Mouse (Mus musculus) liver, embryonic 13.5 days (tissue): ENCODE measurements around the gene Mapk1. TPM values are rescaled to one million over a fixed set of nuclear protein-coding genes. Genes with fewer than 3 reads are reported as not detected.

Experiments
- ATAC-seq: fragments of 200-750 bp; cut with Nextera tagmentation; 2 replicates; pipeline ENCODE4 v1.8.0; 2017; ENCODE audit warnings: low read depth, mild to moderate bottlenecking, moderate number of reproducible peaks, moderate library complexity
- DNase-seq: peaks from one replicate; pipeline ENCODE4 v3.0.0; 2022
- H3K27ac ChIP-seq: fragments of 300-500 bp; sonication (generic); 2 replicates; pipeline ENCODE4 v1.5.1; 2015; ENCODE audit warnings: moderate library complexity, mild to moderate bottlenecking, inconsistent platforms
- H3K27me3 ChIP-seq: fragments of 300-500 bp; sonication (generic); 2 replicates; pipeline ENCODE4 v1.6.1; 2015; ENCODE audit warnings: mild to moderate bottlenecking, inconsistent platforms
- H3K36me3 ChIP-seq: fragments of 300-500 bp; sonication (generic); 2 replicates; pipeline ENCODE4 v1.6.1; 2015; ENCODE audit warnings: mild to moderate bottlenecking, inconsistent platforms
- H3K4me1 ChIP-seq: fragments of 300-500 bp; sonication (generic); replicated peaks from 2 replicates; pipeline ENCODE4 v1.6.1; 2015; ENCODE audit warnings: inconsistent platforms
- H3K4me2 ChIP-seq: fragments of 300-500 bp; sonication (generic); 2 replicates; pipeline ENCODE4 v1.6.1; 2015; ENCODE audit warnings: inconsistent platforms, mild to moderate bottlenecking, moderate library complexity
- H3K4me3 ChIP-seq: fragments of 300-500 bp; sonication (generic); replicated peaks from 2 replicates; pipeline ENCODE4 v1.5.1; 2015; ENCODE audit warnings: mild to moderate bottlenecking, inconsistent platforms
- H3K9ac ChIP-seq: fragments of 300-500 bp; sonication (generic); 2 replicates; pipeline ENCODE4 v1.6.1; 2015; ENCODE audit warnings: mild to moderate bottlenecking, inconsistent platforms
- H3K9me3 ChIP-seq: fragments of 300-500 bp; sonication (generic); replicated peaks from 2 replicates; pipeline ENCODE4 v1.6.1; 2016; ENCODE audit warnings: inconsistent platforms
- WGBS: fragments of 180-500 bp; shearing (Covaris S2); methylation state at CpG from one replicate; pipeline ENCODE4 v1.1.7; 2015; ENCODE audit not compliant: insufficient replicate concordance; 5-methylcytosine and 5-hydroxymethylcytosine counted together
- polyA plus RNA-seq: library from polyadenylated mRNA; unstranded; fragments of >200 nt; fragmentation: Nextera tagmentation; extraction: Ambion mirVana; gene quantifications from 2 replicates; pipeline ENCODE4 v1.2.1, GENCODE M21; 2015

The Mapk1 gene
- polyA plus RNA-seq, 1 experiment from 2014 or later = 93.7 TPM

- Histone ChIP-seq H3K9ac (no peak overlapping the region), H3K4me1 (no peaks in the 10 kb centered on the region), H3K36me3 (peaks cover 65% of the 10 kb centered on the region), H3K4me2 (no peak overlapping the region), H3K9me3 (no peaks in the 10 kb centered on the region), H3K27ac (no peak overlapping the region), H3K27me3 (no peaks in the 10 kb centered on the region), H3K4me3 (no peak overlapping the region)
- ATAC-seq (no peak), DNase-seq (no peak)
- 74% methylated on average over 3 of the region's 3 CpGs for WGBS
These were observed 103.1 kb downstream of the Mapk1 start for GRCm38 (mm10) chr16:17086241-17086640.

DNA sequence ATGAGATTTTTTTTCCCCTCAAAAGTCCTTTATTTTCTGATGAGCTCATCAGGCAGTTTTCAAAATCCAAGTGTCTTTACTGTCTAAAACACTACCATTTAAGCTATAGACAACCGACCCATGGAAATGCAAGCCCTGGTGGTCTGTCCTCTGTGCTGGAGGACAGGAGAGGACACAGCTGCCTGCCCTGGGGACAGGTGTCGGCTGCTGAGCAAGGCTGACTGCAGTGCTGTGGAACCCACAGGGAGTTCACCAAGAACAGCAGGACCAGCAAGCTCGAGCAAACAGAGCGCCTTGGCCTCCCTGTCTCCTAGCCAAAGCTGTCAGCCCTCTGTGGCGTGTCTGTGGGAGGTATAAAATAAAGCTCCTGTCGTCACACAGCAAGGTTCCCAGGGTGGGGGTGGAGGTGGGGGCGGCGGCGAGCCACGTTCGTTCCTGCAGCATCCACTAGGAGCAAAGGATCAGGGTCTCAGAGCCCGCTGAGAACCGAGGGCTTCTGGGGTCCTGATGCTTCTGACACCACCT is 103.5 kb downstream of the Mapk1 start:
- H3K4me3 ChIP-seq = no peak overlapping the region
- 88% methylated on average over 13 of the region's 13 CpGs for WGBS
- peaks cover 70% of the 10 kb centered on the region for H3K36me3 ChIP-seq
- no peak for DNase-seq
- H3K4me2 ChIP-seq = no peak overlapping the region
- H3K27me3 ChIP-seq = no peaks in the 10 kb centered on the region
- H3K9me3 ChIP-seq = no peaks in the 10 kb centered on the region
- no peak overlapping the region for H3K27ac ChIP-seq
- ATAC-seq = no peak
- H3K4me1 ChIP-seq = no peaks in the 10 kb centered on the region
- no peak overlapping the region for H3K9ac ChIP-seq

- no peak for ATAC-seq
These were observed 105.2 kb downstream of the Mapk1 start for GRCm38 (mm10) chr16:17088346-17088745.

GRCm38 (mm10) chr16:17096938-17097337 is 113.8 kb downstream of the Mapk1 start:
- Histone ChIP-seq H3K27ac (no peak overlapping the region), H3K36me3 (peaks cover 95% of the 10 kb centered on the region), H3K4me3 (no peak overlapping the region), H3K27me3 (no peaks in the 10 kb centered on the region), H3K4me1 (no peaks in the 10 kb centered on the region), H3K9me3 (no peaks in the 10 kb centered on the region), H3K9ac (no peak overlapping the region), H3K4me2 (no peak overlapping the region)
- DNase-seq = no peak
- peak; percentile 8; the same call in 1 of the 2 replicates for ATAC-seq
- 80% methylated on average over 3 of the region's 3 CpGs for WGBS

More at GRCm38 (mm10) chr16:17088346-17088745, 105.2 kb downstream of the Mapk1 start:
- H3K27me3 ChIP-seq = no peaks in the 10 kb centered on the region
- no peak overlapping the region for H3K27ac ChIP-seq
- DNase-seq = no peak
- no peak overlapping the region for H3K9ac ChIP-seq
- H3K9me3 ChIP-seq = no peaks in the 10 kb centered on the region
- WGBS = 84% methylated on average over 3 of the region's 3 CpGs
- H3K4me2 ChIP-seq = no peak overlapping the region
- peaks cover 78% of the 10 kb centered on the region for H3K36me3 ChIP-seq
- no peak overlapping the region for H3K4me3 ChIP-seq
- no peaks in the 10 kb centered on the region for H3K4me1 ChIP-seq

Other genes with a start within 250 kb of the Mapk1 start
- gene Spag6l, start 153.9 kb upstream of the Mapk1 start, polyA plus RNA-seq = 0.28 TPM in 1 of 2 replicates, not detected in the other
- 0.59 and 0.74 TPM in 2 replicates for gene Igll1, start 119.4 kb upstream of the Mapk1 start, polyA plus RNA-seq
- 26.6 and 30.4 TPM in 2 replicates for gene Top3b, start 112.6 kb upstream of the Mapk1 start, polyA plus RNA-seq
- 0.71 and 1.3 TPM in 2 replicates for gene Vpreb1, start 112.5 kb upstream of the Mapk1 start, polyA plus RNA-seq
- 8.2 and 9.9 TPM in 2 replicates for gene Ppm1f, start 86.9 kb upstream of the Mapk1 start, polyA plus RNA-seq
- gene Ypel1, start 86.3 kb downstream of the Mapk1 start, polyA plus RNA-seq = 1.4 and 1.6 TPM in 2 replicates
- 57.4 and 64.3 TPM in 2 replicates for gene Ppil2, start 127.9 kb downstream of the Mapk1 start, polyA plus RNA-seq
- 28.3 and 28.9 TPM in 2 replicates for gene 2610318N02Rik, start 141.8 kb downstream of the Mapk1 start, polyA plus RNA-seq
- 75.6 and 77.1 TPM in 2 replicates for gene Sdf2l1, start 149.0 kb downstream of the Mapk1 start, polyA plus RNA-seq
- 15.7 and 15.8 TPM in 2 replicates for gene Ydjc, start 161.2 kb downstream of the Mapk1 start, polyA plus RNA-seq
- gene Ccdc116, start 163.8 kb downstream of the Mapk1 start, polyA plus RNA-seq = 0.62 and 0.81 TPM in 2 replicates
- gene Ube2l3, start 219.3 kb downstream of the Mapk1 start, polyA plus RNA-seq = 247 and 282 TPM in 2 replicates
- 0.12 and 0.14 TPM in 2 replicates for gene Rimbp3, start 225.2 kb downstream of the Mapk1 start, polyA plus RNA-seq